Mouse (Mus musculus) embryo, embryonic 9.5 days (tissue): ENCODE data around the gene Lhcgr.
A peak's percentile ranks its signal among the peaks of the same experiment; 100 is the strongest.

Experiments
- DNase-seq: peaks from one replicate; pipeline ENCODE4 v3.0.0-alpha.2; 2017; ENCODE audit errors: extremely low spot score

Lhcgr gene

DNA sequence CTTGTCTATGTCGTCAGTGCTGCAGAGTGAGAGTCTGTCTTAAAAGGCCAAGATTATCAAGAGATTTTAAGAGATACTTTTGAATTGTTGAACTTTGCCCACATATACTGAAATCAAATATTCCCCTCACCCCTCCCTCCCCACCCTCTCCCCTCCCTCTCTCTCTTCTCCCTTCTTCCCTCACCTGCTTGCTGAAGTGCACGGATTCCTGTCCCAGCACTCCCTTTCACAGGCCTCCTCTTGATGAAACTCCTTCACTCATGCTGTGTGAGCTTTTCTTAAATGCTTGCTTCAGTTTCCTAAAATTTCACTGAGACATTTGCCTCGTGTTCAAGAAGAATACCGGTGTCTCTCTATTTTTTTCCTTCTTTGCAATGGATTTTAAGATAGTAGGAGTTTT, 88.7 kb downstream of the Lhcgr start:
- no peak for DNase-seq

- no peak for DNase-seq
Measured at GRCm38 (mm10) chr17:88702345-88702744, 89.4 kb downstream of the Lhcgr start.

DNA sequence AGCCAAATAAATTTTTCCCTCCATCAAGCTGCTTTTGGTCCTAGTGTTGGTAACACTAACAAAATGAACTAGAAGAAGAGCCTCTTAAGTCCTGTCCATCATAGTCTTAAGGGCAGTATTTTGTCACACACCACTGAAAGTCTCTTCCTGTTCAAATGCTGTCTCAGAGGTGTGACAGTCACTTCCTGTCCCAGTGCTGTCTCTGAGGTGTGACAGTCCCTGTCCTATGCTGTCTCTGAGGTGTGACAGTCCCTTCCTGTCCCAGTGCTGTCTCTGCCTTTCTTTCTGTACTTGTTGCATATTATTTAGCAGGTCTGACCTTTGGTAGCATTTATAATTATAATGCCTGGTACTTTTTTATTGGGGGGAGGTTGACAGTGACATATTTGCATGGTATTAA, 90.9 kb downstream of the Lhcgr start:
- no peak for DNase-seq

DNA sequence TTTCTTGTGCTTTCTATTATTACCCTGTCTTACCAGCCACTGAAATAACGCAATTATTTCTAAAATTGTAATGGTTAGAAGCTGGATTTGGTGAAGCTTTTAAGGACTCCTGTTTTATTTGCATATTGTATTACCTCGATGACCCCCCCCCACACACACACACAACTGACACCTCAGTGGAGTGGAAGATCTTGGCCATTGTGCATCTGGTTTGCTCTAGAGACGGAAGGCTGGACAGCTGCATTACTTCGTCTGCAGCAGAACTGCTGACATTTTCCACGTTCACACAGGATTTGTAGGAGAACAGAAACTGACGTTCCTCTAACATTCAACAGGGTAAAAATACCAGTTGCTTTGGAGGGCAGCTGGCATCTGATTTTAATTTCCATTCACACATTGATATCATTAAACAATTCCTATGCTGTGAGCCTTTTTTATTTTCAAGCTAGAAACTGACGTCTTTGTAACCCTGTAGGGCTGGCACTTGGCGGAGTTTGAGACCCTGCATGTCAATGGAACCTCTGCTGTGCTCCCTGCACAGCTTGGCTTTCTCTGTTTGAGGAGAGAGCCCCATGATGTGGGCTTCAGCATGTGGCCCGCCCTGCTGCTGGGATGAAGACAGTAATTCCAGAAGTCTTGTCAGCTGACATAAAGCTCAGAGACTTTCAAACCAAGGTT, 95.0 kb downstream of the Lhcgr start:
- DNase-seq, result no peak

- no peak for DNase-seq
Measured at GRCm38 (mm10) chr17:88688226-88688625, 103.6 kb downstream of the Lhcgr start.

- no peak for DNase-seq
Measured at GRCm38 (mm10) chr17:88675310-88676309, 116.2 kb downstream of the Lhcgr start.

DNA sequence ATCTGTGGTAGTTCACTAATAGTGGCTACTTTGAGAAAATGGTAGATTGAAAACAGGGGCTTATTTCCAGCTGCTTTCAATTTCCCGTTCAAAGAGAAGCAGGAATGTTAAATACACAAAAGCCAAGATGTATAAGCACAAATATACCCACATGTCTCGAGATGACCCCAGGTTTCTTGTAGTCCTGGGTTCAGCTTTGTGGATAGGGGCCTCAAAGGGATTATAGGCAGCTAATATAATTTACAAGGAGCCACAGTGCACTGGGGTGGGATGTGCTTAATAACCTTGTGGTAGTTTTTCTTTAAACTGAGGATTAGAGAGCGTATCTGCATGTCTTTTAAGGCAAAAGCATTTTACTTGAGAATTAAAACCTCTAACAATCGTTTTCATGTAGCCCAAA, 121.0 kb downstream of the Lhcgr start:
- DNase-seq, result no peak

GRCm38 (mm10) chr17:88669921-88670320, 121.9 kb downstream of the Lhcgr start:
- DNase-seq, result no peak

DNA sequence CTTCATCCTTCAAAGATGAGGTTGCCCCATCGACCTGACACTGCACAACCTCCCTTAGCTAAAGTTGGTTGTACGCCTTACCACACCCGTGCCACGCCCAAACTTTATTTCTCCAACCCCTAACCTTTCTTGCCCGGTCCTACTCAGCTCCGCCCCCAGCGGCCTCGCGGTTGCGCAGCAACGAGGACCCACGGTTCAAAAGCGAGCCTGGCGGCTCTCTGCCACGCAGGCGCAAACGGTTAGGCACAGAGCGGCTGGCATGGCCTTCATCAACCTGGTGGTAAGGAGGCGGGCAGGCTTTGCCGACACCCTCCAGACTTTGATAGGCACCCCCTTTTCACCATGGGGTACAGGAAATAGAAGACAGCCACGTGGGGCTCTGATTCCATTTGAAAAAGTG, 123.3 kb downstream of the Lhcgr start, which contains the start of gene Gtf2a1l:
Gtf2a1l (plus strand) TSS at position 209 of the 400 bp plus-strand sequence.
- peak; percentile 35 for DNase-seq
